Mouse (Mus musculus) bone marrow macrophage, adult 2 months (primary cell): ENCODE measurements around the gene Ddn.

Experiments used
- CTCF ChIP-seq: IDR thresholded peaks from 2 replicates; pipeline ENCODE4 v1.5.1; 2012; ENCODE audit warnings: low read depth, mild to moderate bottlenecking, low read length, moderate library complexity
- POLR2A ChIP-seq: IDR thresholded peaks from 2 replicates; pipeline ENCODE4 v1.6.1; 2012; ENCODE audit warnings: mild to moderate bottlenecking, low read depth, low read length, borderline replicate concordance

DNA sequence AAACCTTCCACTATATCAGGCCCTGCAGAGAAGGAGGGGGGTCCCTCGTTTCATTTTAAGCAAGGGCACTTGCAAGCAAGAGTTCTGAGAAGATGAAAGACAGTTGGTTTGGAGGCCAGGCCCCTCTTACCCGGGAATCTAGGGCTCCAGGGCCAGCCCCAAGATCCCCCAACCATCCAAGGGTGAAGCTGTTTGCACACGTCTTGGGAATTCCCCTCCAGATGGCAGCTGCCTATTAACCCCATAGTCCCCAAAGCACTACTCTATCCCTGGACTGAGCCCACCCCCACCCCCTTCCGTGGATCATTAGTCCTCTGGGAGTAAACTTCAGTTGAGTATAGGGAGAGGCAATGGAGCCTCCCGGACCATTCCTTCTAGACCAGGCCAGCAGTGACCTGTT is 33.8 kb downstream of the Ddn start:
- TF ChIP-seq CTCF (no peak), POLR2A (no peak)
